Mouse (Mus musculus) liver, embryonic 16.5 days (tissue): Measurements from ENCODE around the gene Dpy19l3. TPM values are rescaled to one million over a fixed set of nuclear protein-coding genes. Genes with fewer than 3 reads are reported as not detected.

Source experiments
- ATAC-seq: fragments of 200-750 bp; cut with Nextera tagmentation; 2 replicates; pipeline ENCODE4 v1.8.0; 2017; ENCODE audit warnings: low read depth, mild to moderate bottlenecking, moderate number of reproducible peaks, moderate library complexity
- H3K27ac ChIP-seq: fragments of 300-500 bp; sonication (generic); 2 replicates; pipeline ENCODE4 v1.5.1; 2014; ENCODE audit warnings: mild to moderate bottlenecking, low read length
- H3K27me3 ChIP-seq: fragments of 300-500 bp; sonication (generic); 2 replicates; pipeline ENCODE4 v1.6.1; 2014; ENCODE audit warnings: low read depth, low read length, mixed read lengths; ENCODE audit not compliant: control insufficient read depth, insufficient read depth
- H3K36me3 ChIP-seq: fragments of 300-500 bp; sonication (generic); 2 replicates; pipeline ENCODE4 v1.6.1; 2014; ENCODE audit warnings: mild to moderate bottlenecking; ENCODE audit not compliant: control insufficient read depth, insufficient read depth
- H3K4me1 ChIP-seq: fragments of 300-500 bp; sonication (generic); 2 replicates; pipeline ENCODE4 v1.6.1; 2014; ENCODE audit warnings: low read depth, low read length, mixed read lengths; ENCODE audit not compliant: control insufficient read depth
- H3K4me2 ChIP-seq: fragments of 300-500 bp; sonication (generic); 2 replicates; pipeline ENCODE4 v1.6.1; 2014; ENCODE audit warnings: low read depth, low read length, mixed read lengths
- H3K4me3 ChIP-seq: fragments of 300-500 bp; sonication (generic); 2 replicates; pipeline ENCODE4 v1.5.1; 2014; ENCODE audit warnings: low read depth, mild to moderate bottlenecking, low read length
- H3K9ac ChIP-seq: fragments of 300-500 bp; sonication (generic); 2 replicates; pipeline ENCODE4 v1.6.1; 2014; ENCODE audit warnings: low read depth, low read length
- H3K9me3 ChIP-seq: fragments of 300-500 bp; sonication (generic); replicated peaks from 2 replicates; pipeline ENCODE4 v1.6.1; 2016; ENCODE audit warnings: low read length; ENCODE audit not compliant: control insufficient read depth
- WGBS: fragments of 180-500 bp; shearing (Covaris S2); extraction: QIAGEN DNeasy Blood & Tissue Kit; methylation state at CpG from one replicate; pipeline ENCODE4 v1.1.7; 2014; ENCODE audit not compliant: insufficient replicate concordance; 5-methylcytosine and 5-hydroxymethylcytosine counted together
- polyA plus RNA-seq: library from polyadenylated mRNA; unstranded; fragments of >200 nt; fragmentation: Nextera tagmentation; extraction: Ambion mirVana; gene quantifications from 2 replicates; pipeline ENCODE4 v1.2.1, GENCODE M21; 2015

The Dpy19l3 gene
- polyA plus RNA-seq, 1 experiment from 2014 or later = 5.3 TPM

- WGBS = 48% methylated on average over 3 of the region's 3 CpGs
- H3K4me1 ChIP-seq = no peaks in the 10 kb centered on the region
- H3K27ac ChIP-seq = no peak overlapping the region
- H3K9ac ChIP-seq = no peak overlapping the region
- no peaks in the 10 kb centered on the region for H3K36me3 ChIP-seq
- ATAC-seq = no peak
- H3K4me3 ChIP-seq = no peak overlapping the region
- H3K27me3 ChIP-seq = no peaks in the 10 kb centered on the region
- H3K4me2 ChIP-seq = no peak overlapping the region
- no peaks in the 10 kb centered on the region for H3K9me3 ChIP-seq
These were observed 95.1 kb downstream of the Dpy19l3 start for GRCm38 (mm10) chr7:35659173-35659572.

GRCm38 (mm10) chr7:35657829-35658228 lies 96.4 kb downstream of the Dpy19l3 start:
- Histone ChIP-seq H3K27ac (no peak overlapping the region), H3K9ac (no peak overlapping the region), H3K4me2 (no peak overlapping the region), H3K4me1 (no peaks in the 10 kb centered on the region), H3K27me3 (no peaks in the 10 kb centered on the region), H3K36me3 (no peaks in the 10 kb centered on the region), H3K9me3 (no peaks in the 10 kb centered on the region), H3K4me3 (no peak overlapping the region)
- 36% methylated on average over 6 of the region's 6 CpGs for WGBS
- no peak for ATAC-seq

GRCm38 (mm10) chr7:35651583-35652270 lies 102.5 kb downstream of the Dpy19l3 start:
- no peaks in the 10 kb centered on the region for H3K27me3 ChIP-seq
- ATAC-seq = no peak
- 62% methylated on average over 10 of the region's 10 CpGs for WGBS

GRCm38 (mm10) chr7:35650716-35651410 lies 103.4 kb downstream of the Dpy19l3 start:
- no peak overlapping the region for H3K9ac ChIP-seq
- H3K4me3 ChIP-seq = no peak overlapping the region
- 68% methylated on average over 11 of the region's 11 CpGs for WGBS
- no peak overlapping the region for H3K27ac ChIP-seq
- no peaks in the 10 kb centered on the region for H3K9me3 ChIP-seq
- ATAC-seq = no peak
- H3K4me2 ChIP-seq = no peak overlapping the region
- H3K36me3 ChIP-seq = no peaks in the 10 kb centered on the region
- peaks cover 19% of the 10 kb centered on the region for H3K4me1 ChIP-seq
- no peaks in the 10 kb centered on the region for H3K27me3 ChIP-seq

More at GRCm38 (mm10) chr7:35651583-35652270, 102.5 kb downstream of the Dpy19l3 start:
- Histone ChIP-seq H3K27ac (no peak overlapping the region), H3K4me3 (no peak overlapping the region), H3K36me3 (no peaks in the 10 kb centered on the region), H3K9me3 (no peaks in the 10 kb centered on the region), H3K4me1 (peaks cover 15% of the 10 kb centered on the region), H3K9ac (no peak overlapping the region), H3K4me2 (no peak overlapping the region)

GRCm38 (mm10) chr7:35649071-35649470 lies 105.2 kb downstream of the Dpy19l3 start:
- ATAC-seq = peak; percentile 42
- 35% methylated on average over 3 of the region's 3 CpGs for WGBS

GRCm38 (mm10) chr7:35648239-35649069 lies 105.8 kb downstream of the Dpy19l3 start:
- Histone ChIP-seq H3K9me3 (no peaks in the 10 kb centered on the region), H3K27ac (no peak overlapping the region), H3K4me1 (peaks cover 19% of the 10 kb centered on the region), H3K4me3 (no peak overlapping the region), H3K36me3 (no peaks in the 10 kb centered on the region), H3K9ac (no peak overlapping the region), H3K27me3 (no peaks in the 10 kb centered on the region), H3K4me2 (no peak overlapping the region)
- no peak for ATAC-seq
- 63% methylated on average over 9 of the region's 9 CpGs for WGBS

More at GRCm38 (mm10) chr7:35649071-35649470, 105.2 kb downstream of the Dpy19l3 start:
- H3K4me1 ChIP-seq = peaks cover 19% of the 10 kb centered on the region
- H3K9me3 ChIP-seq = no peaks in the 10 kb centered on the region
- no peak overlapping the region for H3K4me2 ChIP-seq
- H3K36me3 ChIP-seq = no peaks in the 10 kb centered on the region
- H3K9ac ChIP-seq = no peak overlapping the region
- H3K4me3 ChIP-seq = no peak overlapping the region
- H3K27me3 ChIP-seq = no peaks in the 10 kb centered on the region
- no peak overlapping the region for H3K27ac ChIP-seq

GRCm38 (mm10) chr7:35647101-35647698 lies 107.1 kb downstream of the Dpy19l3 start, which contains the start of gene Pdcd5:
Gene Pdcd5 (minus strand): TSS chr7:35647521.
- peak within 1 kb of the TSS; percentile 86 for H3K4me3 ChIP-seq
- ATAC-seq = peak; percentile 83
- H3K36me3 ChIP-seq = no peaks in the 10 kb centered on the region; the same call in 1 of the 2 replicates
- H3K9me3 ChIP-seq = no peaks in the 10 kb centered on the region
- whole genome bisulfite sequencing = under 1% methylated on average over 64 of the region's 64 CpGs
- H3K4me2 ChIP-seq = peak within 1 kb of the TSS; percentile 59
- H3K4me1 ChIP-seq = peaks cover 19% of the 10 kb centered on the region
- H3K27me3 ChIP-seq = no peaks in the 10 kb centered on the region
- peak within 1 kb of the TSS; percentile 85 for H3K9ac ChIP-seq
- H3K27ac ChIP-seq = peak within 1 kb of the TSS; percentile 54

GRCm38 (mm10) chr7:35646317-35647081 lies 107.8 kb downstream of the Dpy19l3 start:
- Histone ChIP-seq H3K27me3 (no peaks in the 10 kb centered on the region), H3K9ac (peak overlapping the region; percentile 85), H3K4me1 (peaks cover 19% of the 10 kb centered on the region), H3K36me3 (no peaks in the 10 kb centered on the region; the same call in 1 of the 2 replicates), H3K27ac (peak overlapping the region; percentile 54), H3K4me2 (peak overlapping the region; percentile 59), H3K9me3 (no peaks in the 10 kb centered on the region), H3K4me3 (peak overlapping the region; percentile 86)
- WGBS = 9% methylated on average over 34 of the region's 34 CpGs
- ATAC-seq = peak; percentile 34
